Mouse (Mus musculus): ENCODE measurements around the gene Gse1. TPM values are rescaled to one million over a fixed set of nuclear protein-coding genes. Genes with fewer than 3 reads are reported as not detected.

Gene Gse1
- polyA plus RNA-seq, 1 experiment from 2014 or later, result 6.9 TPM

DNA sequence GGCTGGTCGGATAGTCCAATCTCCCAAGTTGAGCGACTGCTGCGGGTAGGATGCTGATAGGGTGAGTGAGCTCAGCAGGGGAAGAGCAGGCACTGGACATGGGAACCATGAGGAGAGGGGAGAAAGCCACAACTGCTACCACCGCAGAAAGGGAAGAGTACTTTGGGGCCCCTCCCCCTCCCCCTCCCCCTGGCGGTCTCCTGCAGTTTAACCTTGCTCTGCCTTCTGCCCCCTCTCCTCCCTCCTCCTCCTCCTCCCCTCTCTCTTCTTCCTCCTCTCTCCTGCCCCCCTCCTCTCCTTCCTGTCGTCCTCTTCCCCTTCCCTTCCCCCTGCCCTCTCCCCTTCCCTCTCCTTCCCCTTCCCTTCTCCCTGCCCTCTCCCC is 281.8 kb downstream of the Gse1 start:
- Histone ChIP-seq H3K9ac (ENCODE audit: low read length) (peak overlapping the region; percentile 56; the same call in 1 of the 2 replicates), H3K4me1 (ENCODE audit: control insufficient read depth, insufficient read depth, low read length) (peaks cover 69% of the 10 kb centered on the region), H3K4me3 (replicated peaks; ENCODE audit: low read length) (no peak overlapping the region), H3K27me3 (ENCODE audit: control insufficient read depth, insufficient read depth, low read length) (no peaks in the 10 kb centered on the region), H3K9me3 (replicated peaks; ENCODE audit: control insufficient read depth, low read length) (no peaks in the 10 kb centered on the region), H3K36me3 (ENCODE audit: control insufficient read depth, insufficient read depth, low read length) (no peaks in the 10 kb centered on the region), H3K4me2 (ENCODE audit: low read depth, low read length) (peak overlapping the region; percentile 50), H3K27ac (ENCODE audit: low read length) (no peak overlapping the region)
- ATAC-seq (ENCODE audit: insufficient read depth, low FRiP score), result no peak
- WGBS, result 13% methylated on average over 5 of the region's 6 CpGs

GRCm38 (mm10) chr8:120510863-120511457 is 282.7 kb downstream of the Gse1 start:
- Histone ChIP-seq H3K4me2 (ENCODE audit: low read depth, low read length) (no peak overlapping the region), H3K27me3 (ENCODE audit: control insufficient read depth, insufficient read depth, low read length) (no peaks in the 10 kb centered on the region), H3K4me3 (replicated peaks; ENCODE audit: low read length) (no peak overlapping the region), H3K9ac (ENCODE audit: low read length) (peak overlapping the region; percentile 14; the same call in 1 of the 2 replicates), H3K4me1 (ENCODE audit: control insufficient read depth, insufficient read depth, low read length) (peaks cover 63% of the 10 kb centered on the region), H3K9me3 (replicated peaks; ENCODE audit: control insufficient read depth, low read length) (no peaks in the 10 kb centered on the region), H3K27ac (ENCODE audit: low read length) (peak overlapping the region; percentile 33; the same call in 1 of the 2 replicates), H3K36me3 (ENCODE audit: control insufficient read depth, insufficient read depth, low read length) (no peaks in the 10 kb centered on the region)
- 47% methylated on average over 5 of the region's 5 CpGs for WGBS
- no peak for ATAC-seq (ENCODE audit: insufficient read depth, low FRiP score)

DNA sequence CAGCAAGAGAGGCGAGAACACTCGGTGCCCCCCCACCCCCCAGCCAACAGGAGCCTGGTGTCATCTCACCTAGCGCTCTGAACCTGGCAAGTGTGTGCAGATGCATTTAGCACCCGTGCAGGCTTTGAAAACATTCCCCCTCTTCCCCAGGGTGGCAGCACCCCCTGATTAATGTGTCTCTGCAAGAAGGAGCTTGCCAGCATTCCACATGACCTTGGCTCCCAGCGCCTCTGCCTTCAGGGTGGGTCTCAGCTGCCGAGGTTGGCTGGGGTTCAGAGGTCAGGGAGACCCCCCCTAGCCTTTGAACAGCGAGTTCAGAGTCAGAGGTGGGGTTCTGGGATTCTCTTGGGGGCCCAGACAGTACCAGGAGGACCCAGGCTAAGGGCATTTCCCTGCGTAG is 283.5 kb downstream of the Gse1 start:
- H3K36me3 ChIP-seq (ENCODE audit: control insufficient read depth, insufficient read depth, low read length), result no peaks in the 10 kb centered on the region
- no peaks in the 10 kb centered on the region for H3K9me3 ChIP-seq (replicated peaks; ENCODE audit: control insufficient read depth, low read length)
- ATAC-seq (ENCODE audit: insufficient read depth, low FRiP score), result no peak
- no peak overlapping the region for H3K4me3 ChIP-seq (replicated peaks; ENCODE audit: low read length)
- H3K27me3 ChIP-seq (ENCODE audit: control insufficient read depth, insufficient read depth, low read length), result no peaks in the 10 kb centered on the region
- no peak overlapping the region for H3K4me2 ChIP-seq (ENCODE audit: low read depth, low read length)
- no peak overlapping the region for H3K27ac ChIP-seq (ENCODE audit: low read length)
- peak overlapping the region; percentile 38; the same call in 1 of the 2 replicates for H3K9ac ChIP-seq (ENCODE audit: low read length)
- H3K4me1 ChIP-seq (ENCODE audit: control insufficient read depth, insufficient read depth, low read length), result peaks cover 66% of the 10 kb centered on the region
- WGBS, result 42% methylated on average over 8 of the region's 8 CpGs

GRCm38 (mm10) chr8:120512326-120512725 is 284.1 kb downstream of the Gse1 start:
- Histone ChIP-seq H3K27ac (ENCODE audit: low read length) (no peak overlapping the region), H3K4me1 (ENCODE audit: control insufficient read depth, insufficient read depth, low read length) (peaks cover 71% of the 10 kb centered on the region), H3K9ac (ENCODE audit: low read length) (peak overlapping the region; percentile 38; the same call in 1 of the 2 replicates), H3K4me3 (replicated peaks; ENCODE audit: low read length) (no peak overlapping the region), H3K9me3 (replicated peaks; ENCODE audit: control insufficient read depth, low read length) (no peaks in the 10 kb centered on the region), H3K4me2 (ENCODE audit: low read depth, low read length) (no peak overlapping the region), H3K27me3 (ENCODE audit: control insufficient read depth, insufficient read depth, low read length) (no peaks in the 10 kb centered on the region), H3K36me3 (ENCODE audit: control insufficient read depth, insufficient read depth, low read length) (no peaks in the 10 kb centered on the region)
- WGBS, result 54% methylated on average over 11 of the region's 11 CpGs
- no peak for ATAC-seq (ENCODE audit: insufficient read depth, low FRiP score)

DNA sequence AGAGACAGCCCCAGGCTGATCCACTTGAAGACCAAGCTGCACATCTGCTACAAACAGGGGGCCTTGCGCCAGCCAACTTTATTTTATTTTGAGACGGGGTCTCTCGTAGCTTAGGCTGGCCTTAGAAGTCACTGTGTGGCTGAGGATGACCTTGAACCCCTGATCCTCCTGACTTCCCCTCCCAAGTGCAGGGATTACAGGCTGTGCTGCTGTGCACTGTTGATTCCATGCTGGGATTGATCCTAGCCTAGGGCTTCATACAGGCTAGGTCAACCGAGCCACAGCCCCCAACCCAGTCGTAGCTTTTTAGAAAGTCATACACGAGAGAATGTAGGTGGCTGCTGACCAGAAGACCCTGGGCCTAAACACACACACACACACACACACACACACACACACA is 284.9 kb downstream of the Gse1 start:
- Histone ChIP-seq H3K9me3 (replicated peaks; ENCODE audit: control insufficient read depth, low read length) (no peaks in the 10 kb centered on the region), H3K4me3 (replicated peaks; ENCODE audit: low read length) (no peak overlapping the region), H3K9ac (ENCODE audit: low read length) (no peak overlapping the region), H3K27ac (ENCODE audit: low read length) (no peak overlapping the region), H3K4me1 (ENCODE audit: control insufficient read depth, insufficient read depth, low read length) (peaks cover 74% of the 10 kb centered on the region), H3K27me3 (ENCODE audit: control insufficient read depth, insufficient read depth, low read length) (no peaks in the 10 kb centered on the region), H3K4me2 (ENCODE audit: low read depth, low read length) (no peak overlapping the region), H3K36me3 (ENCODE audit: control insufficient read depth, insufficient read depth, low read length) (no peaks in the 10 kb centered on the region)
- ATAC-seq (ENCODE audit: insufficient read depth, low FRiP score), result no peak
- WGBS, result 80% methylated on average over 6 of the region's 6 CpGs

- Histone ChIP-seq H3K27me3 (ENCODE audit: control insufficient read depth, insufficient read depth, low read length) (no peaks in the 10 kb centered on the region), H3K4me3 (replicated peaks; ENCODE audit: low read length) (no peak overlapping the region), H3K36me3 (ENCODE audit: control insufficient read depth, insufficient read depth, low read length) (no peaks in the 10 kb centered on the region), H3K9ac (ENCODE audit: low read length) (no peak overlapping the region), H3K4me1 (ENCODE audit: control insufficient read depth, insufficient read depth, low read length) (peaks cover 73% of the 10 kb centered on the region), H3K27ac (ENCODE audit: low read length) (no peak overlapping the region), H3K4me2 (ENCODE audit: low read depth, low read length) (no peak overlapping the region), H3K9me3 (replicated peaks; ENCODE audit: control insufficient read depth, low read length) (no peaks in the 10 kb centered on the region)
- WGBS, result 47% methylated on average over 26 of the region's 26 CpGs
- no peak for ATAC-seq (ENCODE audit: insufficient read depth, low FRiP score)
These were observed 285.6 kb downstream of the Gse1 start for GRCm38 (mm10) chr8:120513638-120514461.

GRCm38 (mm10) chr8:120515214-120515613 is 287.0 kb downstream of the Gse1 start:
- H3K36me3 ChIP-seq (ENCODE audit: control insufficient read depth, insufficient read depth, low read length), result no peaks in the 10 kb centered on the region
- H3K4me3 ChIP-seq (replicated peaks; ENCODE audit: low read length), result no peak overlapping the region
- no peaks in the 10 kb centered on the region for H3K9me3 ChIP-seq (replicated peaks; ENCODE audit: control insufficient read depth, low read length)
- H3K4me2 ChIP-seq (ENCODE audit: low read depth, low read length), result no peak overlapping the region
- no peak for ATAC-seq (ENCODE audit: insufficient read depth, low FRiP score)
- no peak overlapping the region for H3K27ac ChIP-seq (ENCODE audit: low read length)
- 84% methylated on average over 2 of the region's 2 CpGs for WGBS
- H3K9ac ChIP-seq (ENCODE audit: low read length), result no peak overlapping the region
- no peaks in the 10 kb centered on the region for H3K27me3 ChIP-seq (ENCODE audit: control insufficient read depth, insufficient read depth, low read length)
- peaks cover 73% of the 10 kb centered on the region for H3K4me1 ChIP-seq (ENCODE audit: control insufficient read depth, insufficient read depth, low read length)

DNA sequence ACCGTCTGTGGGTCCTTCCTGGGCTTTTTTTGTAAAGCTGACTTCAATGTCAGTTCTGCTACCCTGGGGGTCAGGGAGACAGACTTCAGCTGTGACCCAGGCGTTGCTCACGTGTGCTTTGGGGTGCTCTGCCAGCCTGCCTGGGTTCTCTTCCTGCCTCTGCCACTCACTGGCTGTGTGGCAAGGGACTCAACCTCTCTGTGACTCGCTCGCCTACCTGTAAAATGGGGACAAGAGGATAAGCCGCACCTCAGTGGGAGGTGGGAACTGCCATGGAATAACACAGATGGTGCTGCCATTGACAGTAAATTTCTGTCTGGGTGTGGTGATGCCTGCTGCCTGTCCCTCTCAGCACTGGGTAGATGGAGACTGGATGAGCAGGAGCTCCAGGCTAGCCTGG is 287.4 kb downstream of the Gse1 start:
- no peak overlapping the region for H3K4me3 ChIP-seq (replicated peaks; ENCODE audit: low read length)
- 89% methylated on average over 6 of the region's 6 CpGs for WGBS
- no peak overlapping the region for H3K4me2 ChIP-seq (ENCODE audit: low read depth, low read length)
- peaks cover 73% of the 10 kb centered on the region for H3K4me1 ChIP-seq (ENCODE audit: control insufficient read depth, insufficient read depth, low read length)
- no peak overlapping the region for H3K27ac ChIP-seq (ENCODE audit: low read length)
- no peaks in the 10 kb centered on the region for H3K9me3 ChIP-seq (replicated peaks; ENCODE audit: control insufficient read depth, low read length)
- H3K27me3 ChIP-seq (ENCODE audit: control insufficient read depth, insufficient read depth, low read length), result no peaks in the 10 kb centered on the region
- H3K9ac ChIP-seq (ENCODE audit: low read length), result no peak overlapping the region
- H3K36me3 ChIP-seq (ENCODE audit: control insufficient read depth, insufficient read depth, low read length), result no peaks in the 10 kb centered on the region
- ATAC-seq (ENCODE audit: insufficient read depth, low FRiP score), result no peak

DNA sequence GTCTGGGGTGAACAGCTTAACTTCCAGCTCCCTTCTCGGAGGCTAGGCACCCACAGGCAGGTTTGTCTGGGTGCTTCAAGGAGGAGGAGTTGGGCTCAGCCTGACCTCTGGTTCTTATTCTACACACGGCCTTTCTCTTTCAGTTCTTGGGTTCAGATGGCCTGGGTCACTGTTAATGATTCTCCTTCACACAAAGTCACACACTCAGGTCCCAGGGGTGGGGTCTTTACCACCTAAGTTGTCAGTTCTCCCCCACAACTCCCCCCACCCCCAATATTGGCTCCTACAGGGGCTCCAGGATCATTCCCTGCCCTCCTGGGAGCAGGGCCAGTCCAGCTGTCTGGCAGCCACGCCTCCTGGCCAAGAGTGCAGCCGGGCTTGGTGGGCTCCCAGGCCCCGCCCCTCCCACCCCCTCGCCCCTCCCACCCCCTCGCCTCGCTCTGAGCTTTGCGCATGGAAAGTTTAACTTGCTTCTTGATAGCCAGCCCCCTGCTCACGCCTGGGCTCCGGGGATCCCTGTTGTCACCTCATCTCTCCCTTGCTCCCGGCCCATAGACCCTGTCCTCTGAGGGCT is 288.0 kb downstream of the Gse1 start:
- Histone ChIP-seq H3K27ac (ENCODE audit: low read length) (peak overlapping the region; percentile 51), H3K4me3 (replicated peaks; ENCODE audit: low read length) (no peak overlapping the region), H3K4me2 (ENCODE audit: low read depth, low read length) (peak overlapping the region; percentile 11; the same call in 1 of the 2 replicates), H3K36me3 (ENCODE audit: control insufficient read depth, insufficient read depth, low read length) (no peaks in the 10 kb centered on the region), H3K9me3 (replicated peaks; ENCODE audit: control insufficient read depth, low read length) (no peaks in the 10 kb centered on the region), H3K27me3 (ENCODE audit: control insufficient read depth, insufficient read depth, low read length) (no peaks in the 10 kb centered on the region), H3K9ac (ENCODE audit: low read length) (peak overlapping the region; percentile 53), H3K4me1 (ENCODE audit: control insufficient read depth, insufficient read depth, low read length) (peaks cover 73% of the 10 kb centered on the region)
- peak; percentile 37; the same call in 1 of the 2 replicates for ATAC-seq (ENCODE audit: insufficient read depth, low FRiP score)
- WGBS, result 17% methylated on average over 12 of the region's 12 CpGs

Measured in stomach, embryonic 16.5 days (tissue).